Mouse (Mus musculus) bone marrow, adult 2 months (tissue): ENCODE results near the gene Dnaaf2.

Source experiments
- CTCF ChIP-seq: fragments of 200-500 bp; IDR thresholded peaks from 2 replicates; pipeline ENCODE4 v1.5.1; 2011; ENCODE audit warnings: low read length, control low read depth; ENCODE audit not compliant: control insufficient read depth, insufficient read depth
- POLR2A ChIP-seq: fragments of 200-500 bp; IDR thresholded peaks from 2 replicates; pipeline ENCODE4 v1.6.1; 2011; ENCODE audit warnings: low read depth, mild to moderate bottlenecking, control low read depth, low read length, borderline replicate concordance; ENCODE audit not compliant: control insufficient read depth

- TF ChIP-seq CTCF (no peak), POLR2A (peak; percentile 85; the same call in 1 of the 2 replicates)
Observed at GRCm38 (mm10) chr12:69241771-69242431, 43.7 kb upstream of the Dnaaf2 start.
